Mouse (Mus musculus): ENCODE measurements around the gene Cdkn2aipnl. TPM values are rescaled to one million over a fixed set of nuclear protein-coding genes. Genes with fewer than 3 reads are reported as not detected.

The Cdkn2aipnl gene
- total RNA-seq, 2 experiments from 2014 or later = 10.5 to 11.3 TPM

- DNase-seq = peak; percentile 95 to 98
These were observed 36.5 kb downstream of the Cdkn2aipnl start, which contains the start of gene Cdkl3 for GRCm38 (mm10) chr11:52003772-52004528. Gene Cdkl3 (plus strand): TSS chr11:52004221.

GRCm38 (mm10) chr11:52005586-52005985 is 38.1 kb downstream of the Cdkn2aipnl start:
- DNase-seq = no peak

- DNase-seq = no peak
These were observed 43.5 kb downstream of the Cdkn2aipnl start for GRCm38 (mm10) chr11:52011011-52011410.

GRCm38 (mm10) chr11:52011541-52011940 is 44.1 kb downstream of the Cdkn2aipnl start:
- DNase-seq = no peak

GRCm38 (mm10) chr11:52018217-52018616 is 50.8 kb downstream of the Cdkn2aipnl start:
- no peak for DNase-seq

Other genes with a start within 250 kb of the Cdkn2aipnl start
- 10 to 100 TPM; 16.4 to 17.8 TPM for gene Sec24a, start 204.0 kb upstream of the Cdkn2aipnl start, total RNA-seq (2021)
- gene Sar1b, start 204.0 kb upstream of the Cdkn2aipnl start, total RNA-seq (2021) = 100 to 1,000 TPM; 142 to 150 TPM
- 10 to 100 TPM; 13.4 to 18.3 TPM for gene Jade2, start 110.0 kb upstream of the Cdkn2aipnl start, total RNA-seq (2021)
- 100 to 1,000 TPM; 265 to 312 TPM for gene Ube2b, start 33.1 kb downstream of the Cdkn2aipnl start, total RNA-seq (2021)
- 1 to 10 TPM; 3.6 to 5.1 TPM for gene Cdkl3, start 36.6 kb downstream of the Cdkn2aipnl start, total RNA-seq (2021)
- gene Ppp2ca, start 131.0 kb downstream of the Cdkn2aipnl start, total RNA-seq (2021) = 10 to 100 TPM; 54.2 to 54.3 TPM
- gene Olfr1373, start 177.9 kb downstream of the Cdkn2aipnl start, total RNA-seq (2021) = not detected
- not detected for gene Olfr1371, start 246.3 kb downstream of the Cdkn2aipnl start, total RNA-seq (2021)

Data from heart, adult 18-20 months (tissue).